Mouse (Mus musculus) intestine, postnatal 0 days (tissue): ENCODE data around the gene Wdfy4. TPM values are rescaled to one million over a fixed set of nuclear protein-coding genes. Genes with fewer than 3 reads are reported as not detected.

Experiments
- ATAC-seq: fragments of 200-750 bp; cut with Nextera tagmentation; 2 replicates; pipeline ENCODE4 v1.8.0; 2017; ENCODE audit warnings: mild to moderate bottlenecking, moderate TSS enrichment, moderate library complexity
- H3K27ac ChIP-seq: fragments of 300-500 bp; sonication (generic); 2 replicates; pipeline ENCODE4 v1.5.1; 2014; ENCODE audit warnings: mild to moderate bottlenecking, low read depth, low read length, moderate library complexity
- H3K27me3 ChIP-seq: fragments of 300-500 bp; sonication (generic); replicated peaks from 2 replicates; pipeline ENCODE4 v1.6.1; 2014; ENCODE audit warnings: low read length, mixed read lengths; ENCODE audit not compliant: control insufficient read depth, insufficient read depth
- H3K36me3 ChIP-seq: fragments of 300-500 bp; sonication (generic); 2 replicates; pipeline ENCODE4 v1.6.1; 2014; ENCODE audit warnings: mild to moderate bottlenecking, moderate library complexity; ENCODE audit not compliant: control insufficient read depth, insufficient read depth
- H3K4me1 ChIP-seq: fragments of 300-500 bp; sonication (generic); replicated peaks from 2 replicates; pipeline ENCODE4 v1.6.1; 2014; ENCODE audit warnings: antibody characterized with exemption, low read length, mixed read lengths; ENCODE audit not compliant: control insufficient read depth, insufficient read depth
- H3K4me2 ChIP-seq: fragments of 300-500 bp; sonication (generic); replicated peaks from 2 replicates; pipeline ENCODE4 v1.6.1; 2014; ENCODE audit warnings: low read depth, mild to moderate bottlenecking, moderate library complexity
- H3K4me3 ChIP-seq: fragments of 300-500 bp; sonication (generic); 2 replicates; pipeline ENCODE4 v1.5.1; 2014; ENCODE audit warnings: low read depth, low read length
- H3K9ac ChIP-seq: fragments of 300-500 bp; sonication (generic); 2 replicates; pipeline ENCODE4 v1.6.1; 2014; ENCODE audit warnings: mild to moderate bottlenecking, low read depth, low read length
- H3K9me3 ChIP-seq: fragments of 300-500 bp; sonication (generic); 2 replicates; pipeline ENCODE4 v1.6.1; 2016; ENCODE audit warnings: mixed run types; ENCODE audit not compliant: control insufficient read depth
- CTCF ChIP-seq: sonication (generic); IDR thresholded peaks from 2 replicates; pipeline ENCODE4 v1.5.1; 2016; ENCODE audit warnings: low read depth, mild to moderate bottlenecking, control low read depth, antibody characterized with exemption, moderate library complexity
- WGBS: fragments of 180-500 bp; shearing (Covaris S2); extraction: QIAGEN DNeasy Blood & Tissue Kit; methylation state at CpG from one replicate; pipeline ENCODE4 v1.1.7; 2014; 5-methylcytosine and 5-hydroxymethylcytosine counted together
- polyA plus RNA-seq: library from polyadenylated mRNA; unstranded; fragments of >200 nt; fragmentation: Nextera tagmentation; extraction: Ambion mirVana; gene quantifications from 2 replicates; pipeline ENCODE4 v1.2.1, GENCODE M21; 2015

Wdfy4 gene
- polyA plus RNA-seq, 1 experiment from 2014 or later, result 0.17 TPM

DNA sequence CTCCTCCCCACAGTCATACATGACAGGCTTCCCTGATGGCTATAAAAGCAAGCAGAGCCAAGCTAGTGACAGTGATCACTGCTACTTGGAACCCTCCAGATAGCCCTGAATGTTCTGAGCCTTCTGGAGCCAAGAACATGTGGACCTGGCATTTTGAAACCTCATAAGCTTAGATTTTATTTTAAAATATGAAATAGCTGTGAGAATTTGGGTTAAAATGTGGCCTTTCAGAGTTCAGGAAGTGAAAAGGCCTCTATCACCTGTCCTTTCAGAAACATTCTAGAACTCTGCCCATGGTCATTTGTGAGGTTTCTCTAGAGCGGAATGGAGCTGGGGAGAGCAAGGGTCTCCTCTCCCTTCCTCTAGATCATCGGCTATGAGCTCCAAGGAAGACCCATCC, 194.2 kb downstream of the Wdfy4 start, which contains the start of gene Lrrc18:
Lrrc18 (plus strand) TSS at position 301 of the 400 bp plus-strand sequence.
- WGBS, result 98% methylated on average over 2 of the region's 2 CpGs
- TF ChIP-seq CTCF, result no peak

GRCm38 (mm10) chr14:32986659-32987058, 198.6 kb downstream of the Wdfy4 start:
- Histone ChIP-seq H3K9ac (no peak overlapping the region), H3K9me3 (no peaks in the 10 kb centered on the region), H3K36me3 (no peaks in the 10 kb centered on the region), H3K4me2 (no peak overlapping the region), H3K27ac (no peak overlapping the region), H3K4me1 (no peaks in the 10 kb centered on the region), H3K4me3 (no peak overlapping the region), H3K27me3 (no peaks in the 10 kb centered on the region)
- ATAC-seq, result peak; percentile 36; the same call in 1 of the 2 replicates
- no peak for TF ChIP-seq CTCF
- WGBS, result 29% methylated on average over 4 of the region's 4 CpGs

More for the DNA sequence above, 194.2 kb downstream of the Wdfy4 start, which contains the start of gene Lrrc18:
- Histone ChIP-seq H3K4me3 (no peak within 1 kb of the TSS), H3K9ac (no peak within 1 kb of the TSS), H3K36me3 (no peaks in the 10 kb centered on the region), H3K9me3 (no peaks in the 10 kb centered on the region), H3K4me1 (no peaks in the 10 kb centered on the region), H3K27me3 (no peaks in the 10 kb centered on the region), H3K4me2 (no peak within 1 kb of the TSS), H3K27ac (no peak within 1 kb of the TSS)
- no peak for ATAC-seq

- ATAC-seq, result no peak
- H3K9ac ChIP-seq, result no peak overlapping the region
- no peaks in the 10 kb centered on the region for H3K27me3 ChIP-seq
- no peak for TF ChIP-seq CTCF
- no peaks in the 10 kb centered on the region for H3K4me1 ChIP-seq
- H3K36me3 ChIP-seq, result no peaks in the 10 kb centered on the region
- no peak overlapping the region for H3K4me2 ChIP-seq
- H3K9me3 ChIP-seq, result no peaks in the 10 kb centered on the region
- H3K4me3 ChIP-seq, result no peak overlapping the region
- H3K27ac ChIP-seq, result no peak overlapping the region
- 61% methylated on average over 6 of the region's 6 CpGs for WGBS
These were observed 201.1 kb downstream of the Wdfy4 start for GRCm38 (mm10) chr14:32984176-32984738.

GRCm38 (mm10) chr14:32970700-32971099, 214.6 kb downstream of the Wdfy4 start:
- ATAC-seq, result no peak
- Histone ChIP-seq H3K27ac (no peak overlapping the region), H3K4me2 (no peak overlapping the region), H3K4me1 (no peaks in the 10 kb centered on the region), H3K9me3 (no peaks in the 10 kb centered on the region), H3K36me3 (no peaks in the 10 kb centered on the region), H3K4me3 (no peak overlapping the region), H3K9ac (no peak overlapping the region), H3K27me3 (no peaks in the 10 kb centered on the region)
- 70% methylated on average over 9 of the region's 9 CpGs for WGBS
- TF ChIP-seq CTCF, result no peak

DNA sequence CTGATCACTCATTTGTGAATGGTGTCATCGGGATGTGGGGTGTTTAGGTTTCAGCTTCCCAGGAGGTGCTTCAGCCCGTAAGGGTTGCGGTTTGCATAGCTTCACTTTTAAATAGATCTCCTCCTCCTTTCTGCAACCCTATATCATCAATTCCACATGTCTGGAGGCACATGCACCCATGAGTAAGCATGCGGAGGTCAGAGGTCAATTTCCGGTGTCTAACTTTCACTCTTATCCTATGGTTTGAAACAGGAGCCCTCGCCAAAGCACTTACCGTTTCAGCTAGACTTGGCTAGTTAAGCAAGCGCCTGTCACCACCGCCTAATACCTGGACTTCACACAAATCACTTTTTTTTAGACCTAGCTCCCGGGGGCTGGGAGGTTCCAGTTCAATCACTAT, 220.6 kb downstream of the Wdfy4 start:
- Histone ChIP-seq H3K27ac (no peak overlapping the region), H3K27me3 (no peaks in the 10 kb centered on the region), H3K4me3 (no peak overlapping the region), H3K4me1 (no peaks in the 10 kb centered on the region), H3K36me3 (no peaks in the 10 kb centered on the region), H3K9me3 (no peaks in the 10 kb centered on the region), H3K9ac (no peak overlapping the region), H3K4me2 (no peak overlapping the region)
- no peak for ATAC-seq
- no peak for TF ChIP-seq CTCF
- 81% methylated on average over 10 of the region's 10 CpGs for whole genome bisulfite sequencing

- Histone ChIP-seq H3K4me2 (no peak overlapping the region), H3K4me3 (no peak overlapping the region), H3K4me1 (no peaks in the 10 kb centered on the region), H3K36me3 (no peaks in the 10 kb centered on the region), H3K27ac (no peak overlapping the region), H3K9me3 (no peaks in the 10 kb centered on the region), H3K27me3 (no peaks in the 10 kb centered on the region), H3K9ac (no peak overlapping the region)
- WGBS, result 43% methylated on average over 5 of the region's 5 CpGs
- no peak for ATAC-seq
- TF ChIP-seq CTCF, result peak; percentile 90
These were observed 224.8 kb downstream of the Wdfy4 start for GRCm38 (mm10) chr14:32960481-32960880.

DNA sequence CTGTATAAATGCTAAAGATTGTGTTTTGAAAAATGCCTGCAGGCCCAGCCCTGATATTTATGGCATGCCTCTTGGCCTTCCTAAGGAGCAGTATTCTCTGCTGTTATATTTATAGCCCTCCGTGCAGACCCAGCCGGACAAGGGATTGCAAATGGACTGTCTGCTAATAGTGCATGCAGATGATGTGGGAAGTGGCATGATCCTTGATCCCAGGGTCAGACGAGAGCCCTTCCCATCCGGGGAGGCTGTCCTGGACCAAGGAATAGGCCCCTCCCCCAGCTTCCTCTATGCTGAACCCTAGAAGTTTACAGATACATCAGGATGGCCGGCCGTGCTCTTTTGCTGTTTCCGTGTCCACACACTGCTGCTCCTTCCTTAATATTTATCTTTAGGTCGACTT, 226.6 kb downstream of the Wdfy4 start:
- WGBS, result 36% methylated on average over 8 of the region's 8 CpGs
- no peak overlapping the region for H3K27ac ChIP-seq

More for the DNA sequence above, 226.6 kb downstream of the Wdfy4 start:
- Histone ChIP-seq H3K4me1 (no peaks in the 10 kb centered on the region), H3K4me2 (no peak overlapping the region), H3K4me3 (no peak overlapping the region), H3K9me3 (no peaks in the 10 kb centered on the region), H3K36me3 (no peaks in the 10 kb centered on the region), H3K9ac (no peak overlapping the region), H3K27me3 (no peaks in the 10 kb centered on the region)
- ATAC-seq, result no peak
- TF ChIP-seq CTCF, result no peak
